Mouse (Mus musculus) MEL (cell line): ENCODE measurements around the gene Tecta. TPM values are rescaled to one million over a fixed set of nuclear protein-coding genes. Genes with fewer than 3 reads are reported as not detected.
A peak's percentile ranks its signal among the peaks of the same experiment; 100 is the strongest.

ENCODE experiments used
- DNase-seq: peaks from one replicate; pipeline ENCODE4 v3.0.0; 2011; ENCODE audit warnings: low read depth, low spot score
- H3K27ac ChIP-seq: 2 replicates; pipeline ENCODE4 v1.5.1; 2012; ENCODE audit warnings: low read depth, mild to moderate bottlenecking, control low read depth, low read length, moderate library complexity; ENCODE audit not compliant: control insufficient read depth
- H3K27me3 ChIP-seq, 2 experiments: fragments of 150-350 bp in 1 of 2; sonication (generic) in 1 of 2; 2 replicates each; pipeline ENCODE4 v1.6.1; 2012; ENCODE audit warnings: low read length in 2 of 2, mild to moderate bottlenecking in 2 of 2, improper control_type of control experiment in 1 of 2, moderate library complexity in 1 of 2; ENCODE audit not compliant: insufficient read depth in 2 of 2, control insufficient read depth in 1 of 2
- H3K36me3 ChIP-seq, 2 experiments: 2 replicates each; pipeline ENCODE4 v1.6.1; 2012 to 2014; ENCODE audit warnings: low read length in 2 of 2, improper control_type of control experiment in 1 of 2, inconsistent platforms in 1 of 2, mild to moderate bottlenecking in 1 of 2; ENCODE audit not compliant: insufficient read depth in 2 of 2, control insufficient read depth in 1 of 2
- H3K4me1 ChIP-seq, 2 experiments: fragments of 150-350 bp in 1 of 2; sonication (generic) in 1 of 2; 2 replicates each; pipeline ENCODE4 v1.6.1; 2012; ENCODE audit warnings: low read length in 2 of 2, improper control_type of control experiment in 1 of 2, mild to moderate bottlenecking in 1 of 2; ENCODE audit not compliant: insufficient read depth in 2 of 2, control insufficient read depth in 1 of 2
- H3K4me3 ChIP-seq, 2 experiments: fragments of 150-350 bp in 1 of 2; sonication (generic) in 1 of 2; 2 replicates each; pipeline ENCODE4 v1.5.1; 2012; ENCODE audit warnings: low read depth in 2 of 2, low read length in 2 of 2, mild to moderate bottlenecking in 2 of 2, moderate library complexity in 2 of 2, control low read depth in 1 of 2, improper control_type of control experiment in 1 of 2; ENCODE audit not compliant: control insufficient read depth in 1 of 2, insufficient read depth in 1 of 2
- H3K79me2 ChIP-seq: 2 replicates; pipeline ENCODE4 v1.6.1; 2012; ENCODE audit warnings: mild to moderate bottlenecking, low read length, moderate library complexity; ENCODE audit not compliant: control insufficient read depth, poor library complexity, insufficient read depth
- H3K9ac ChIP-seq: 2 replicates; pipeline ENCODE4 v1.6.1; 2012; ENCODE audit warnings: low read depth, mild to moderate bottlenecking, control low read depth, low read length, moderate library complexity; ENCODE audit not compliant: control insufficient read depth, poor library complexity, severe bottlenecking
- H3K9me3 ChIP-seq: fragments of 150-350 bp; sonication (generic); replicated peaks from 2 replicates; pipeline ENCODE4 v1.6.1; 2012; ENCODE audit warnings: mild to moderate bottlenecking, low read length, improper control_type of control experiment, moderate library complexity; ENCODE audit not compliant: insufficient read depth
- CHD1 ChIP-seq: IDR thresholded peaks from 2 replicates; pipeline ENCODE4 v1.6.1; 2012; ENCODE audit warnings: low read depth, mild to moderate bottlenecking, inconsistent platforms, low read length, improper control_type of control experiment
- CHD2 ChIP-seq: IDR thresholded peaks from 2 replicates; pipeline ENCODE4 v1.6.1; 2011; ENCODE audit warnings: low read length, improper control_type of control experiment
- CTCF ChIP-seq, 3 experiments: IDR thresholded peaks in 2 of 3; conservative IDR thresholded peaks in 1 of 3; 2 replicates each; pipeline ENCODE4 v1.5.1; 2011 to 2012; ENCODE audit warnings: low read length in 3 of 3, low read depth in 2 of 3, mild to moderate bottlenecking in 2 of 3, improper control_type of control experiment in 1 of 3, inconsistent platforms in 1 of 3, mixed read lengths in 1 of 3, moderate library complexity in 1 of 3; ENCODE audit not compliant: control insufficient read depth in 1 of 3, insufficient read depth in 1 of 3, poor library complexity in 1 of 3, severe bottlenecking in 1 of 3
- ELF1 ChIP-seq: IDR thresholded peaks from 2 replicates; pipeline ENCODE4 v1.6.1; 2014; ENCODE audit warnings: low read depth, mild to moderate bottlenecking, inconsistent platforms, low read length, improper control_type of control experiment, moderate library complexity
- ETS1 ChIP-seq: IDR thresholded peaks from 2 replicates; pipeline ENCODE4 v1.6.1; 2012; ENCODE audit warnings: low read depth, mild to moderate bottlenecking, inconsistent platforms, low read length, improper control_type of control experiment, moderate library complexity
- HCFC1 ChIP-seq: IDR thresholded peaks from 2 replicates; pipeline ENCODE4 v1.6.1; 2012; ENCODE audit warnings: low read depth, mild to moderate bottlenecking, inconsistent platforms, low read length, improper control_type of control experiment, moderate library complexity
- KAT2A ChIP-seq: conservative IDR thresholded peaks from 2 replicates; pipeline ENCODE4 v1.6.1; 2012; ENCODE audit warnings: low read depth, low read length, improper control_type of control experiment, inconsistent platforms
- MAFK ChIP-seq: IDR thresholded peaks from 2 replicates; pipeline ENCODE4 v1.6.1; 2011; ENCODE audit warnings: low read depth, mild to moderate bottlenecking, low read length, improper control_type of control experiment, borderline replicate concordance
- MAX ChIP-seq: IDR thresholded peaks from 2 replicates; pipeline ENCODE4 v1.6.1; 2011; ENCODE audit warnings: low read length, improper control_type of control experiment
- MAZ ChIP-seq: IDR thresholded peaks from 2 replicates; pipeline ENCODE4 v1.6.1; 2012; ENCODE audit warnings: low read depth, mild to moderate bottlenecking, inconsistent platforms, low read length, improper control_type of control experiment
- MEF2A ChIP-seq: IDR thresholded peaks from 2 replicates; pipeline ENCODE4 v1.6.1; 2014; ENCODE audit warnings: low read depth, mild to moderate bottlenecking, inconsistent platforms, low read length, improper control_type of control experiment; ENCODE audit not compliant: poor library complexity, insufficient replicate concordance, severe bottlenecking; ENCODE audit errors: extremely low read depth
- MYC ChIP-seq: IDR thresholded peaks from 2 replicates; pipeline ENCODE4 v1.6.1; 2011; ENCODE audit warnings: low read depth, mild to moderate bottlenecking, low read length, improper control_type of control experiment, moderate library complexity
- NRF1 ChIP-seq: IDR thresholded peaks from 2 replicates; pipeline ENCODE4 v1.6.1; 2014; ENCODE audit warnings: low read depth, mild to moderate bottlenecking, inconsistent platforms, low read length, improper control_type of control experiment, moderate library complexity; ENCODE audit not compliant: poor library complexity, insufficient read depth, severe bottlenecking
- POLR2AphosphoS5 ChIP-seq: IDR thresholded peaks from 2 replicates; pipeline ENCODE4 v1.6.1; 2012; ENCODE audit warnings: low read depth, borderline replicate concordance, mild to moderate bottlenecking, inconsistent platforms, low read length, moderate library complexity, mixed read lengths
- RAD21 ChIP-seq: IDR thresholded peaks from 2 replicates; pipeline ENCODE4 v1.6.1; 2011; ENCODE audit warnings: mild to moderate bottlenecking, low read depth, low read length, improper control_type of control experiment
- RCOR1 ChIP-seq: IDR thresholded peaks from 2 replicates; pipeline ENCODE4 v1.6.1; 2012; ENCODE audit warnings: low read depth, mild to moderate bottlenecking, inconsistent platforms, low read length, improper control_type of control experiment
- SIN3A ChIP-seq: IDR thresholded peaks from 2 replicates; pipeline ENCODE4 v1.6.1; 2012; ENCODE audit warnings: low read length, improper control_type of control experiment, inconsistent platforms
- SMC3 ChIP-seq: IDR thresholded peaks from 2 replicates; pipeline ENCODE4 v1.6.1; 2011; ENCODE audit warnings: low read depth, low read length, improper control_type of control experiment
- TBP ChIP-seq: IDR thresholded peaks from 2 replicates; pipeline ENCODE4 v1.8.0; 2011; ENCODE audit warnings: low read depth, low read length, improper control_type of control experiment
- UBTF ChIP-seq: IDR thresholded peaks from 2 replicates; pipeline ENCODE4 v1.6.1; 2012; ENCODE audit warnings: low read depth, mild to moderate bottlenecking, inconsistent platforms, low read length, improper control_type of control experiment, moderate library complexity, borderline replicate concordance; ENCODE audit not compliant: insufficient read depth
- ZC3H11A ChIP-seq: IDR thresholded peaks from 2 replicates; pipeline ENCODE4 v1.6.1; 2012; ENCODE audit warnings: low read depth, mild to moderate bottlenecking, inconsistent platforms, low read length, improper control_type of control experiment
- ZKSCAN1 ChIP-seq: IDR thresholded peaks from 2 replicates; pipeline ENCODE4 v1.6.1; 2012; ENCODE audit warnings: low read depth, mild to moderate bottlenecking, inconsistent platforms, low read length, improper control_type of control experiment, moderate library complexity
- ZNF384 ChIP-seq: IDR thresholded peaks from 2 replicates; pipeline ENCODE4 v1.6.1; 2012; ENCODE audit warnings: low read depth, mild to moderate bottlenecking, inconsistent platforms, low read length, improper control_type of control experiment
- polyA plus RNA-seq, 2 experiments: library from polyadenylated mRNA; stranded (reverse) in 1 of 2; unstranded in 1 of 2; fragments of >175 nt in 1 of 2; fragments of >200 nt in 1 of 2; gene quantifications; 2 replicates each; pipeline versions ENCODE4 v1.2.1 to v1.2.4; 2012; ENCODE audit warnings: low replicate concordance in 2 of 2, low read depth in 1 of 2; ENCODE audit not compliant: insufficient read length in 2 of 2, insufficient read depth in 1 of 2, missing spikeins in 1 of 2
- total RNA-seq: library from RNA; depleted of rRNA; stranded (reverse); fragments of 300-350 nt; gene quantifications from 2 replicates; pipeline ENCODE4 v1.2.3, GENCODE M21; 2012

The Tecta gene
- total and polyA plus RNA-seq, 3 experiments, result not detected

DNA sequence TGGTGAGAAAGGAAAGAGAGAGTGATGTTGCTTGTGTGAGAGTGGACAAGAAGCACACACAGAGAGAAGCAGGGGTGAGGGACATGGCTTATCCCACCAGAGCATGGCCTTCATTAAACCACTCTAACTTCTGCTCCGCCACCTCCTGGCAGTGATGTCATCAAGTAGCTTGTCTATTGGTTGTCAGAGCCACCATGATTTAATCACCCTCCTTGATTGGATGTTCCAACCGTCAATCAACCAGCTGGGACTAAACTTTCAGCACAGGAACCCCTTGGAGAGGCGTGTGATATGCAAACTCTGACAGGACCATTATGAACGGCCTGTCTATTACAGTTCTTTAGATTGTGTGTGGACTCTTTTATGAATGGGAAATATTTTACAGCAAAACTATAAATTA is 84.8 kb downstream of the Tecta start:
- H3K36me3 ChIP-seq, result no peaks in the 10 kb centered on the region
- H3K9me3 ChIP-seq, result no peaks in the 10 kb centered on the region
- H3K9ac ChIP-seq, result no peak overlapping the region
- DNase-seq, result peak; percentile 78
- no peak overlapping the region for H3K27ac ChIP-seq
- no peaks in the 10 kb centered on the region for H3K4me1 ChIP-seq
- no peak overlapping the region for H3K4me3 ChIP-seq
- TF ChIP-seq ELF1 (no peak), NRF1 (no peak), SIN3A (no peak)
- TF ChIP-seq, all 39 proteins: peak for 0
- peaks cover 0 to 1% of the 10 kb centered on the region in 2 experiments; a peak in 1 of 4 replicates for H3K27me3 ChIP-seq
- H3K79me2 ChIP-seq, result no peaks in the 10 kb centered on the region

DNA sequence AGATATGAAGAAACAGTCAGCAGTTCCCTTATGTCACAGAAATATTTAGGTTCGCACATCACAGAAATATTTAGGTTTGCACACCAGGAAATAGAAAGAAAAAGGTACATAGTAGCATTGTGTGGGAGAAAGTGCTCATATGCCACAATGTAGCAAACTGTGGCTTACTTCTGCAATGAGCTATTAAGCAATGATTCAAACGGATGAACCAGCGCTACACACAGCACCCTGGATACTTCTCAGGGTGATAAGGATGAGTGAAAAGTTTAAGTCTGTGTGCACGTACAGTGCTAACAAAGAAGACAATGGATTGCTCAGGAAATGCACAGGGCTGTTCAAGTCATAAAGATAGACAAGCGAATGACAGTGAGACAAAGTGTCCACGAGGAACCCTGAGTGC is 85.3 kb downstream of the Tecta start:
- H3K79me2 ChIP-seq, result no peaks in the 10 kb centered on the region
- H3K27me3 ChIP-seq, result no peaks in the 10 kb centered on the region; a peak in 1 of 4 replicates
- TF ChIP-seq MAX, result no peak
- TF ChIP-seq RCOR1, result no peak
- no peak for TF ChIP-seq ELF1
- no peak for TF ChIP-seq MAFK
- TF ChIP-seq, all 39 proteins: peak for 0
- Histone ChIP-seq H3K36me3 (no peaks in the 10 kb centered on the region), H3K9me3 (no peaks in the 10 kb centered on the region), H3K4me1 (no peaks in the 10 kb centered on the region), H3K4me3 (no peak overlapping the region), H3K9ac (no peak overlapping the region), H3K27ac (no peak overlapping the region)
- peak; percentile 12 for DNase-seq

DNA sequence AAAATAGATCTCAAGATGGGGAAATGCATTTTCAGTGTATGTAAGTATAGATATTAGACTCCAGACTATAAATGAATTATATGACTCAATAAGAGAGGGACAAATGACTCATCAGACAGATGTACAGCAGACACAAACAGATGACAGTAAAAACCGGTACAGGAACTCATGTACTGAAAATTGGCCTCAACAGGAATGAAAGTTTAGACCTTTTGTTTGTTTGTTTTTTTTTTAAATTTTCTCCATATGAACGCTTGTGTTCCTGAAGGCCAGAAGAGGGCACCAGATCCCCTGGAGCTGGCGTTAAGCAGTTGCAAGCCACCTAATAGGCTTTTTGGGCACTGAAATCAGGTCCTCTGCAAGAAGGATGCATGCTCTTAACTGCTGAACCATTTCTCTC is 85.9 kb downstream of the Tecta start:
- no peaks in the 10 kb centered on the region for H3K27me3 ChIP-seq
- TF ChIP-seq MYC (no peak), NRF1 (no peak), ZC3H11A (no peak), KAT2A (no peak), POLR2AphosphoS5 (no peak), CHD1 (no peak), ETS1 (no peak), ZNF384 (peak; percentile 89), SMC3 (peak; percentile 39; the same call in 1 of the 2 replicates), CTCF (IDR thresholded peaks at IDR 0.05 in 2 of 3, conservative IDR thresholded peaks at IDR 0.05 in 1 of 3; ENCODE audit: control insufficient read depth in 1 of 3, insufficient read depth in 1 of 3, low read depth in 2 of 3, low read length in 3 of 3, poor library complexity in 1 of 3, severe bottlenecking in 1 of 3) (peak; percentile 25 to 55 (median 39); a peak in 5 of 6 replicates), MEF2A (no peak), UBTF (no peak), TBP (no peak), SIN3A (no peak), HCFC1 (no peak), ZKSCAN1 (no peak), MAZ (no peak), RAD21 (peak; percentile 35), CHD2 (no peak)
- no peaks in the 10 kb centered on the region for H3K4me1 ChIP-seq
- H3K36me3 ChIP-seq, result no peaks in the 10 kb centered on the region
- peak; percentile 63 for DNase-seq
- no peaks in the 10 kb centered on the region for H3K9me3 ChIP-seq
- no peaks in the 10 kb centered on the region for H3K79me2 ChIP-seq
- no peak overlapping the region for H3K9ac ChIP-seq
- H3K4me3 ChIP-seq, result no peak overlapping the region
- no peak overlapping the region for H3K27ac ChIP-seq
